Mouse (Mus musculus) heart, embryonic 12.5 days (tissue): ENCODE measurements around the gene Nfib. TPM values are rescaled to one million over a fixed set of nuclear protein-coding genes. Genes with fewer than 3 reads are reported as not detected.

Source experiments
- ATAC-seq: fragments of 200-750 bp; cut with Nextera tagmentation; 2 replicates; pipeline ENCODE4 v1.8.0; 2017; ENCODE audit warnings: moderate TSS enrichment, moderate library complexity; ENCODE audit not compliant: insufficient number of reproducible peaks, low FRiP score
- H3K27ac ChIP-seq: fragments of 300-500 bp; sonication (generic); 2 replicates; pipeline ENCODE4 v1.5.1; 2016; ENCODE audit warnings: mild to moderate bottlenecking, moderate library complexity; ENCODE audit not compliant: poor library complexity, severe bottlenecking
- H3K27me3 ChIP-seq: fragments of 300-500 bp; sonication (generic); replicated peaks from 2 replicates; pipeline ENCODE4 v1.6.1; 2016; ENCODE audit warnings: mild to moderate bottlenecking, moderate library complexity
- H3K36me3 ChIP-seq: fragments of 300-500 bp; sonication (generic); 2 replicates; pipeline ENCODE4 v1.6.1; 2016; ENCODE audit warnings: mild to moderate bottlenecking, moderate library complexity
- H3K4me1 ChIP-seq: fragments of 300-500 bp; sonication (generic); replicated peaks from 2 replicates; pipeline ENCODE4 v1.6.1; 2016; ENCODE audit warnings: mild to moderate bottlenecking
- H3K4me2 ChIP-seq: fragments of 300-500 bp; sonication (generic); 2 replicates; pipeline ENCODE4 v1.6.1; 2016; ENCODE audit warnings: mild to moderate bottlenecking, moderate library complexity
- H3K4me3 ChIP-seq: fragments of 300-500 bp; sonication (generic); 2 replicates; pipeline ENCODE4 v1.5.1; 2016; ENCODE audit warnings: mild to moderate bottlenecking
- H3K9ac ChIP-seq: fragments of 300-500 bp; sonication (generic); 2 replicates; pipeline ENCODE4 v1.6.1; 2016; ENCODE audit warnings: mild to moderate bottlenecking, moderate library complexity
- H3K9me3 ChIP-seq: fragments of 300-500 bp; sonication (generic); replicated peaks from 2 replicates; pipeline ENCODE4 v1.6.1; 2016; ENCODE audit warnings: mild to moderate bottlenecking, moderate library complexity
- WGBS: fragments of 180-500 bp; shearing (Covaris S2); methylation state at CpG from one replicate; pipeline ENCODE4 v1.1.7; 2016; 5-methylcytosine and 5-hydroxymethylcytosine counted together
- polyA plus RNA-seq: library from polyadenylated mRNA; unstranded; fragments of >200 nt; fragmentation: Nextera tagmentation; extraction: Ambion mirVana; gene quantifications from 2 replicates; pipeline ENCODE4 v1.2.1, GENCODE M21; 2016

Nfib gene
- polyA plus RNA-seq, 1 experiment from 2014 or later: 57.5 TPM

GRCm38 (mm10) chr4:82644797-82645196, 60.8 kb downstream of the Nfib start:
- Histone ChIP-seq H3K4me2 (no peak overlapping the region), H3K4me3 (no peak overlapping the region), H3K4me1 (peaks cover 13% of the 10 kb centered on the region), H3K27me3 (no peaks in the 10 kb centered on the region), H3K9ac (no peak overlapping the region), H3K27ac (no peak overlapping the region), H3K36me3 (no peaks in the 10 kb centered on the region), H3K9me3 (no peaks in the 10 kb centered on the region)
- 72% methylated on average over 9 of the region's 9 CpGs for WGBS
- no peak for ATAC-seq

- peaks cover 13% of the 10 kb centered on the region for H3K4me1 ChIP-seq
- no peak overlapping the region for H3K4me2 ChIP-seq
- no peaks in the 10 kb centered on the region for H3K9me3 ChIP-seq
- WGBS: 83% methylated on average over 5 of the region's 5 CpGs
- no peak overlapping the region for H3K4me3 ChIP-seq
- ATAC-seq: no peak
- no peak overlapping the region for H3K27ac ChIP-seq
- no peak overlapping the region for H3K9ac ChIP-seq
- no peaks in the 10 kb centered on the region for H3K27me3 ChIP-seq
- H3K36me3 ChIP-seq: no peaks in the 10 kb centered on the region
Observed at GRCm38 (mm10) chr4:82643734-82644085, 61.8 kb downstream of the Nfib start.

GRCm38 (mm10) chr4:82643022-82643733, 62.4 kb downstream of the Nfib start:
- Histone ChIP-seq H3K4me3 (no peak overlapping the region), H3K9me3 (no peaks in the 10 kb centered on the region), H3K27me3 (no peaks in the 10 kb centered on the region), H3K36me3 (no peaks in the 10 kb centered on the region), H3K4me2 (no peak overlapping the region), H3K9ac (no peak overlapping the region), H3K27ac (no peak overlapping the region), H3K4me1 (peaks cover 13% of the 10 kb centered on the region)
- 48% methylated on average over 6 of the region's 6 CpGs for WGBS
- ATAC-seq: no peak

GRCm38 (mm10) chr4:82641066-82641680, 64.4 kb downstream of the Nfib start:
- WGBS: 62% methylated on average over 5 of the region's 5 CpGs
- Histone ChIP-seq H3K36me3 (no peaks in the 10 kb centered on the region), H3K4me3 (no peak overlapping the region), H3K27ac (no peak overlapping the region; the same call in 1 of the 2 replicates), H3K9ac (no peak overlapping the region), H3K4me2 (no peak overlapping the region), H3K9me3 (no peaks in the 10 kb centered on the region), H3K4me1 (peaks cover 13% of the 10 kb centered on the region), H3K27me3 (no peaks in the 10 kb centered on the region)
- no peak for ATAC-seq

- no peaks in the 10 kb centered on the region for H3K9me3 ChIP-seq
- H3K4me3 ChIP-seq: no peak overlapping the region
- 89% methylated on average over 9 of the region's 9 CpGs for WGBS
- no peaks in the 10 kb centered on the region for H3K27me3 ChIP-seq
- no peak for ATAC-seq
- peaks cover 13% of the 10 kb centered on the region for H3K4me1 ChIP-seq
- H3K9ac ChIP-seq: no peak overlapping the region
- H3K27ac ChIP-seq: no peak overlapping the region
- no peak overlapping the region for H3K4me2 ChIP-seq
- H3K36me3 ChIP-seq: no peaks in the 10 kb centered on the region
Observed at GRCm38 (mm10) chr4:82638251-82638650, 67.3 kb downstream of the Nfib start.

GRCm38 (mm10) chr4:82637633-82638032, 67.9 kb downstream of the Nfib start:
- H3K4me1 ChIP-seq: peaks cover 13% of the 10 kb centered on the region
- no peaks in the 10 kb centered on the region for H3K9me3 ChIP-seq
- ATAC-seq: no peak
- H3K4me2 ChIP-seq: no peak overlapping the region
- H3K27ac ChIP-seq: no peak overlapping the region
- H3K9ac ChIP-seq: no peak overlapping the region
- no peaks in the 10 kb centered on the region for H3K27me3 ChIP-seq
- WGBS: 73% methylated on average over 4 of the region's 4 CpGs
- H3K4me3 ChIP-seq: no peak overlapping the region
- H3K36me3 ChIP-seq: no peaks in the 10 kb centered on the region

- H3K4me3 ChIP-seq: no peak overlapping the region
- ATAC-seq: no peak
- H3K27ac ChIP-seq: no peak overlapping the region
- H3K4me2 ChIP-seq: no peak overlapping the region
- no peaks in the 10 kb centered on the region for H3K27me3 ChIP-seq
- no peaks in the 10 kb centered on the region for H3K36me3 ChIP-seq
- 78% methylated on average over 5 of the region's 5 CpGs for WGBS
- H3K9me3 ChIP-seq: no peaks in the 10 kb centered on the region
- H3K4me1 ChIP-seq: peaks cover 9% of the 10 kb centered on the region
- H3K9ac ChIP-seq: no peak overlapping the region
Observed at GRCm38 (mm10) chr4:82636658-82637057, 68.9 kb downstream of the Nfib start.

GRCm38 (mm10) chr4:82635881-82636280, 69.7 kb downstream of the Nfib start:
- no peak for ATAC-seq
- Histone ChIP-seq H3K36me3 (no peaks in the 10 kb centered on the region), H3K27ac (no peak overlapping the region), H3K9ac (no peak overlapping the region), H3K4me1 (peaks cover 1% of the 10 kb centered on the region; the same call in 1 of the 2 replicates), H3K9me3 (no peaks in the 10 kb centered on the region), H3K27me3 (no peaks in the 10 kb centered on the region), H3K4me2 (no peak overlapping the region), H3K4me3 (no peak overlapping the region)
- 62% methylated on average over 5 of the region's 5 CpGs for WGBS

GRCm38 (mm10) chr4:82635118-82635517, 70.4 kb downstream of the Nfib start:
- H3K9me3 ChIP-seq: no peaks in the 10 kb centered on the region
- no peak overlapping the region for H3K4me3 ChIP-seq
- no peaks in the 10 kb centered on the region for H3K27me3 ChIP-seq
- no peaks in the 10 kb centered on the region for H3K4me1 ChIP-seq
- no peak overlapping the region for H3K27ac ChIP-seq
- no peaks in the 10 kb centered on the region for H3K36me3 ChIP-seq
- no peak for ATAC-seq
- H3K9ac ChIP-seq: no peak overlapping the region
- no peak overlapping the region for H3K4me2 ChIP-seq
- 81% methylated on average over 11 of the region's 11 CpGs for WGBS

- H3K36me3 ChIP-seq: no peaks in the 10 kb centered on the region
- H3K27ac ChIP-seq: no peak overlapping the region
- no peaks in the 10 kb centered on the region for H3K27me3 ChIP-seq
- no peak overlapping the region for H3K4me2 ChIP-seq
- no peak overlapping the region for H3K4me3 ChIP-seq
- H3K9me3 ChIP-seq: no peaks in the 10 kb centered on the region
- no peaks in the 10 kb centered on the region for H3K4me1 ChIP-seq
- no peak for ATAC-seq
- WGBS: 82% methylated on average over 7 of the region's 7 CpGs
- H3K9ac ChIP-seq: no peak overlapping the region
Observed at GRCm38 (mm10) chr4:82634365-82634764, 71.2 kb downstream of the Nfib start.

- H3K4me1 ChIP-seq: peaks cover 35% of the 10 kb centered on the region
- 71% methylated on average over 8 of the region's 8 CpGs for WGBS
- H3K9me3 ChIP-seq: no peaks in the 10 kb centered on the region
- no peaks in the 10 kb centered on the region for H3K27me3 ChIP-seq
- H3K4me2 ChIP-seq: no peak overlapping the region
- H3K36me3 ChIP-seq: no peaks in the 10 kb centered on the region
- H3K27ac ChIP-seq: no peak overlapping the region
- no peak overlapping the region for H3K9ac ChIP-seq
- no peak overlapping the region for H3K4me3 ChIP-seq
- ATAC-seq: no peak
Observed at GRCm38 (mm10) chr4:82624285-82625045, 81.1 kb downstream of the Nfib start.
